Mouse (Mus musculus): ENCODE data around the gene Sdk2. TPM values are rescaled to one million over a fixed set of nuclear protein-coding genes. Genes with fewer than 3 reads are reported as not detected.

Gene Sdk2
- polyA plus RNA-seq (2014; fragmentation: Nextera tagmentation; extraction: Ambion mirVana) = 4.2 and 5.0 TPM in 2 replicates

GRCm38 (mm10) chr11:114066951-114067762 is at the start of gene Sdk2:
Gene Sdk2 (minus strand): TSS chr11:114067046.
- peaks cover 6% of the 10 kb centered on the region; the same call in 1 of the 2 replicates for H3K4me1 ChIP-seq (ENCODE audit: control insufficient read depth, insufficient read depth, low read length)

GRCm38 (mm10) chr11:114115077-114115476 is 48.2 kb upstream of the Sdk2 start:
- Histone ChIP-seq H3K27ac (ENCODE audit: low read depth, low read length) (no peak overlapping the region), H3K9me3 (ENCODE audit: control insufficient read depth, low read length) (no peaks in the 10 kb centered on the region)

More at GRCm38 (mm10) chr11:114066951-114067762, at the start of gene Sdk2:
- no peaks in the 10 kb centered on the region for H3K9me3 ChIP-seq (ENCODE audit: control insufficient read depth, low read length)
- peak within 1 kb of the TSS; percentile 60 for H3K4me3 ChIP-seq (ENCODE audit: low read depth, low read length)
- H3K4me2 ChIP-seq (ENCODE audit: low read depth, low read length) = peak within 1 kb of the TSS; percentile 88
- peak within 1 kb of the TSS; percentile 80 for H3K9ac ChIP-seq (replicated peaks; ENCODE audit: low read depth, low read length)
- no peaks in the 10 kb centered on the region for H3K36me3 ChIP-seq (ENCODE audit: control insufficient read depth, insufficient read depth, low read length)
- H3K27ac ChIP-seq (ENCODE audit: low read depth, low read length) = peak within 1 kb of the TSS; percentile 80
- H3K27me3 ChIP-seq (ENCODE audit: control insufficient read depth, insufficient read depth, low read length) = no peaks in the 10 kb centered on the region
- ATAC-seq (ENCODE audit: low read depth) = peak; percentile 82
- 2% methylated on average over 44 of the region's 52 CpGs for WGBS

GRCm38 (mm10) chr11:114114674-114115073 is 47.8 kb upstream of the Sdk2 start:
- H3K27ac ChIP-seq (ENCODE audit: low read depth, low read length) = no peak overlapping the region

More at GRCm38 (mm10) chr11:114115077-114115476, 48.2 kb upstream of the Sdk2 start:
- Histone ChIP-seq H3K36me3 (ENCODE audit: control insufficient read depth, insufficient read depth, low read length) (no peaks in the 10 kb centered on the region), H3K4me1 (ENCODE audit: control insufficient read depth, insufficient read depth, low read length) (peaks cover 14% of the 10 kb centered on the region), H3K4me3 (ENCODE audit: low read depth, low read length) (no peak overlapping the region), H3K4me2 (ENCODE audit: low read depth, low read length) (no peak overlapping the region), H3K27me3 (ENCODE audit: control insufficient read depth, insufficient read depth, low read length) (no peaks in the 10 kb centered on the region), H3K9ac (replicated peaks; ENCODE audit: low read depth, low read length) (no peak overlapping the region)
- 73% methylated on average over 13 of the region's 13 CpGs for WGBS
- no peak for ATAC-seq (ENCODE audit: low read depth)

GRCm38 (mm10) chr11:114110851-114111250 is 44.0 kb upstream of the Sdk2 start:
- no peak overlapping the region for H3K9ac ChIP-seq (replicated peaks; ENCODE audit: low read depth, low read length)
- H3K36me3 ChIP-seq (ENCODE audit: control insufficient read depth, insufficient read depth, low read length) = no peaks in the 10 kb centered on the region
- H3K4me1 ChIP-seq (ENCODE audit: control insufficient read depth, insufficient read depth, low read length) = no peaks in the 10 kb centered on the region; the same call in 1 of the 2 replicates
- H3K9me3 ChIP-seq (ENCODE audit: control insufficient read depth, low read length) = no peaks in the 10 kb centered on the region
- WGBS = 39% methylated on average over 3 of the region's 3 CpGs
- no peak overlapping the region for H3K27ac ChIP-seq (ENCODE audit: low read depth, low read length)
- H3K27me3 ChIP-seq (ENCODE audit: control insufficient read depth, insufficient read depth, low read length) = no peaks in the 10 kb centered on the region
- no peak for ATAC-seq (ENCODE audit: low read depth)
- no peak overlapping the region for H3K4me2 ChIP-seq (ENCODE audit: low read depth, low read length)
- H3K4me3 ChIP-seq (ENCODE audit: low read depth, low read length) = no peak overlapping the region

More at GRCm38 (mm10) chr11:114114674-114115073, 47.8 kb upstream of the Sdk2 start:
- Histone ChIP-seq H3K9ac (replicated peaks; ENCODE audit: low read depth, low read length) (no peak overlapping the region), H3K27me3 (ENCODE audit: control insufficient read depth, insufficient read depth, low read length) (no peaks in the 10 kb centered on the region), H3K4me1 (ENCODE audit: control insufficient read depth, insufficient read depth, low read length) (peaks cover 11% of the 10 kb centered on the region), H3K9me3 (ENCODE audit: control insufficient read depth, low read length) (no peaks in the 10 kb centered on the region), H3K36me3 (ENCODE audit: control insufficient read depth, insufficient read depth, low read length) (no peaks in the 10 kb centered on the region), H3K4me3 (ENCODE audit: low read depth, low read length) (no peak overlapping the region), H3K4me2 (ENCODE audit: low read depth, low read length) (no peak overlapping the region)
- 77% methylated on average over 12 of the region's 12 CpGs for WGBS
- no peak for ATAC-seq (ENCODE audit: low read depth)

GRCm38 (mm10) chr11:114093636-114094035 is 26.8 kb upstream of the Sdk2 start:
- ATAC-seq (ENCODE audit: low read depth) = no peak
- H3K4me3 ChIP-seq (ENCODE audit: low read depth, low read length) = no peak overlapping the region
- no peaks in the 10 kb centered on the region for H3K9me3 ChIP-seq (ENCODE audit: control insufficient read depth, low read length)
- no peaks in the 10 kb centered on the region for H3K36me3 ChIP-seq (ENCODE audit: control insufficient read depth, insufficient read depth, low read length)
- WGBS = 63% methylated on average over 7 of the region's 7 CpGs
- no peak overlapping the region for H3K9ac ChIP-seq (replicated peaks; ENCODE audit: low read depth, low read length)
- no peaks in the 10 kb centered on the region for H3K4me1 ChIP-seq (ENCODE audit: control insufficient read depth, insufficient read depth, low read length)
- H3K27ac ChIP-seq (ENCODE audit: low read depth, low read length) = no peak overlapping the region
- no peaks in the 10 kb centered on the region for H3K27me3 ChIP-seq (ENCODE audit: control insufficient read depth, insufficient read depth, low read length)
- no peak overlapping the region for H3K4me2 ChIP-seq (ENCODE audit: low read depth, low read length)

- 77% methylated on average over 7 of the region's 7 CpGs for WGBS
- H3K36me3 ChIP-seq (ENCODE audit: control insufficient read depth, insufficient read depth, low read length) = no peaks in the 10 kb centered on the region
- no peak for ATAC-seq (ENCODE audit: low read depth)
- H3K9me3 ChIP-seq (ENCODE audit: control insufficient read depth, low read length) = no peaks in the 10 kb centered on the region
- H3K4me3 ChIP-seq (ENCODE audit: low read depth, low read length) = no peak overlapping the region
- H3K9ac ChIP-seq (replicated peaks; ENCODE audit: low read depth, low read length) = no peak overlapping the region
- H3K27ac ChIP-seq (ENCODE audit: low read depth, low read length) = no peak overlapping the region
- H3K27me3 ChIP-seq (ENCODE audit: control insufficient read depth, insufficient read depth, low read length) = no peaks in the 10 kb centered on the region
- H3K4me2 ChIP-seq (ENCODE audit: low read depth, low read length) = no peak overlapping the region
- no peaks in the 10 kb centered on the region for H3K4me1 ChIP-seq (ENCODE audit: control insufficient read depth, insufficient read depth, low read length)
These were observed 26.3 kb upstream of the Sdk2 start for GRCm38 (mm10) chr11:114093175-114093574.

GRCm38 (mm10) chr11:114080606-114081005 is 13.8 kb upstream of the Sdk2 start:
- 56% methylated on average over 9 of the region's 9 CpGs for WGBS
- no peaks in the 10 kb centered on the region for H3K27me3 ChIP-seq (ENCODE audit: control insufficient read depth, insufficient read depth, low read length)
- H3K4me1 ChIP-seq (ENCODE audit: control insufficient read depth, insufficient read depth, low read length) = no peaks in the 10 kb centered on the region
- H3K4me2 ChIP-seq (ENCODE audit: low read depth, low read length) = no peak overlapping the region
- no peaks in the 10 kb centered on the region for H3K36me3 ChIP-seq (ENCODE audit: control insufficient read depth, insufficient read depth, low read length)
- no peak for ATAC-seq (ENCODE audit: low read depth)
- H3K9me3 ChIP-seq (ENCODE audit: control insufficient read depth, low read length) = peaks cover 3% of the 10 kb centered on the region; the same call in 1 of the 2 replicates
- no peak overlapping the region for H3K4me3 ChIP-seq (ENCODE audit: low read depth, low read length)
- H3K27ac ChIP-seq (ENCODE audit: low read depth, low read length) = no peak overlapping the region
- no peak overlapping the region for H3K9ac ChIP-seq (replicated peaks; ENCODE audit: low read depth, low read length)

GRCm38 (mm10) chr11:114072644-114073043 is 5.8 kb upstream of the Sdk2 start:
- ATAC-seq (ENCODE audit: low read depth) = no peak
- Histone ChIP-seq H3K4me3 (ENCODE audit: low read depth, low read length) (no peak overlapping the region), H3K9ac (replicated peaks; ENCODE audit: low read depth, low read length) (no peak overlapping the region), H3K4me1 (ENCODE audit: control insufficient read depth, insufficient read depth, low read length) (no peaks in the 10 kb centered on the region), H3K36me3 (ENCODE audit: control insufficient read depth, insufficient read depth, low read length) (no peaks in the 10 kb centered on the region), H3K27ac (ENCODE audit: low read depth, low read length) (no peak overlapping the region), H3K4me2 (ENCODE audit: low read depth, low read length) (no peak overlapping the region), H3K9me3 (ENCODE audit: control insufficient read depth, low read length) (peaks cover 4% of the 10 kb centered on the region; the same call in 1 of the 2 replicates), H3K27me3 (ENCODE audit: control insufficient read depth, insufficient read depth, low read length) (no peaks in the 10 kb centered on the region)
- 82% methylated on average over 10 of the region's 10 CpGs for WGBS

- H3K4me1 ChIP-seq (ENCODE audit: control insufficient read depth, insufficient read depth, low read length) = no peaks in the 10 kb centered on the region
- H3K27ac ChIP-seq (ENCODE audit: low read depth, low read length) = no peak overlapping the region
- H3K9me3 ChIP-seq (ENCODE audit: control insufficient read depth, low read length) = peaks cover 4% of the 10 kb centered on the region; the same call in 1 of the 2 replicates
- no peak overlapping the region for H3K4me3 ChIP-seq (ENCODE audit: low read depth, low read length)
- no peaks in the 10 kb centered on the region for H3K27me3 ChIP-seq (ENCODE audit: control insufficient read depth, insufficient read depth, low read length)
- no peak overlapping the region for H3K9ac ChIP-seq (replicated peaks; ENCODE audit: low read depth, low read length)
- WGBS = 22% methylated on average over 8 of the region's 8 CpGs
- H3K4me2 ChIP-seq (ENCODE audit: low read depth, low read length) = no peak overlapping the region
- no peak for ATAC-seq (ENCODE audit: low read depth)
- no peaks in the 10 kb centered on the region for H3K36me3 ChIP-seq (ENCODE audit: control insufficient read depth, insufficient read depth, low read length)
These were observed 5.2 kb upstream of the Sdk2 start for GRCm38 (mm10) chr11:114071998-114072397.

Data from neural tube, embryonic 14.5 days (tissue).